Mouse (Mus musculus) inflammation-experienced regulatory T-cells, adult 6 months (primary cell): ENCODE data around the gene Tex35. TPM values are rescaled to one million over a fixed set of nuclear protein-coding genes. Genes with fewer than 3 reads are reported as not detected.

Source experiments
- ATAC-seq: one replicate; pipeline ENCODE4 v1.8.0; 2017
- polyA plus RNA-seq, 3 experiments: library from polyadenylated mRNA; unstranded; fragments of 100-300 nt; shearing (Covaris generic); gene quantifications; one replicate each; pipeline ENCODE4 v1.2.1; 2017

Gene Tex35
- polyA plus RNA-seq, result under 1 TPM in 1 of 3 experiments, not detected in 2; 0.43 TPM

DNA sequence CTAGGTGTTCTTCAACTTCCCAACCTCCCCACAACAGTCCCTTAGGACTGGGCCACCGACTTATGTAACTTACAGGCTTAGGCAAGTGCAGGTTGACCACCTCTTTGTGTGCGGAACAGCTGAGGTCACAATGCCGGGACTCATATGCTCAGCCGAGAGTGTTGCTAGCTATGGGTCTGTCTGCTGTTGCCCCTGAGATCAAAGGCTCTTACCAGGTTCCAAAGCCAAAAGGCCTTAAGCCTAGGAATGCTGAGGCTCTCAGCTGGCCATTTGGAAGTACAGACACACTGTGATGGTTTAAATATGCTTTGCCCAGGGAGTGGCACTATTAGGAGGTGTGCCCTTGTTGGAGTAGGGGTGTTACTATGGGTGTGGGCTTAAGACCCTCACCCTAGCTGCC is at the start of gene Tex35:
Gene Tex35, minus strand, starts transcription at position 101 of the 400 bp plus-strand sequence.
- ATAC-seq, result no peak

DNA sequence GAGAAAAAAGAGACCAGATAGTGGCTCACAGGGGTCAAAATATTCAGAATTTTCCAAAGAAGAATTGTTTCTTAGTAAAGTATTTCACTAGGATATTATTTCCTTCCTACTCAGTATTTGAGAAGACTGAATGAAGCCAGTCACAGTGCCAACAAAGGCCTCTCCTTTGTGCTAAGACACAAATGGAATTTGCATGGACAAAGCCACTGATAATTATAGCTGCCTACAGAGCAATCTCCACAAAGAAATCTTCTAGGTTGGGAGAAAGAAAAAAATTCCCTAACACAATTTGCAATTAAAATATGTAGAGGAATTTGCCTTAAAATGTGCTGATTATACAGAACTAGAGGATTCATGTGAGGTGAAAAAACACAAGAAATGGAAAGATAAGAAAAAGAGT is 45.3 kb upstream of the Tex35 start:
- ATAC-seq, result no peak

DNA sequence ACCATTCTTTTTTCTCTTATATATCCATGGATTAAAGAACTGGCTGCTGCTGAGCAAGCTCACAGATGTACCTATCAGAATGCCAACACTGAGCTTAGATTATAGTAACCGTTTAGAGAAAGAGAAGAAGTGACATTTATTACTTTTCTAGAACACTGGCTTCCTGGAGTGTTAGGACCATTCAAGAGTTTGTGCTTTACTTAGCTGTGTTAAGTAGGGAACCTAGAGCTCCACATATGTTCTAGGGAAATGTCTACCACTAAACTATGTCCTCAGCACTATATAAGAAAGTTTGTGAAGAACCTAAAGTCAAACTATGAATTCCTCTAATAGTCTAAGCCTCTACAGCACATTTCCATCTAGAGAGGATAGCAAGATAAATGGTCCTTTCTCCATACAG is 41.6 kb upstream of the Tex35 start:
- no peak for ATAC-seq

DNA sequence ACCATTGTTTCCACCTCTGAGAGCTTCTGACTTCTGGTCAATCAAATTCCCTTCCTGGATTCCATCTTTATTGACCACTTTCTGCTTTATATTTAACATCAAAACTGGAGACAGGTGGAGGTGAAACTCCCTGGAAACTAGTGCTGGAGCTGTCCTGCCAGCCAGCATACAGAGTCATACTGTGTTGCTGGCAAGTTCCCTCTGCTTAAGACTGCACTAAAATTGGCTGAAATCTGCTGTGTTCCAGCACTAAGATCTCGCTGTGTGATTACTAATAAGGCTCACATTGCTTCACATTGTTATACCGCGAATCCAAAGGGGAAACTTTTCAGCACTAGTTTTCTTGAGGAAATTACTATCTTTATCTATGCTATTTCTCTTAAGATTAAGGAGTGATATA is 36.1 kb upstream of the Tex35 start:
- ATAC-seq, result no peak

GRCm38 (mm10) chr1:157143326-157143932 is 34.9 kb upstream of the Tex35 start:
- ATAC-seq, result no peak

- peak; percentile 32 for ATAC-seq
Measured at GRCm38 (mm10) chr1:157141014-157141413, 32.5 kb upstream of the Tex35 start.

- ATAC-seq, result no peak
Measured at GRCm38 (mm10) chr1:157137854-157138241, 29.4 kb upstream of the Tex35 start.

- no peak for ATAC-seq
Measured at GRCm38 (mm10) chr1:157137132-157137853, 28.8 kb upstream of the Tex35 start.

DNA sequence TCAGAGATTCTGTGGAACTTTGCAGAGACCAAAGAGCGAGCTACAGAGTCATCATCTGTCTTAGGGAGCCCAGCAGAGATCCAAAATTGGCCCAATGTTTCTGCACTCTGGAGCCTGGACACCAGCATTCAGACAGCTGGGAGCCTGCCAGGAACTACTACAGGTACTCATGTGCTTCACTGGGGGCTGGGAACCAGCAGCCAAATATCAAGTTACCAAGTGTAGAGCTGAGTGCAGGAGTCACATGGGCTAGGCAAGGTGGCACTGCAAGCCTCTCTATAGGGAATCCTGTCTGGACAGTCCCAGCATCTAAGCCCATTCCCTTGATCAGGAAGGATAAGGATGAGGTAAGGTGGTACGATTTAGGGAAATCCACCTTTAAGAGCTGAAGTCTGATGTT is 19.7 kb upstream of the Tex35 start:
- no peak for ATAC-seq

- no peak for ATAC-seq
Measured at GRCm38 (mm10) chr1:157123836-157124235, 15.4 kb upstream of the Tex35 start.

- no peak for ATAC-seq
Measured at GRCm38 (mm10) chr1:157119168-157119567, 10.7 kb upstream of the Tex35 start.

DNA sequence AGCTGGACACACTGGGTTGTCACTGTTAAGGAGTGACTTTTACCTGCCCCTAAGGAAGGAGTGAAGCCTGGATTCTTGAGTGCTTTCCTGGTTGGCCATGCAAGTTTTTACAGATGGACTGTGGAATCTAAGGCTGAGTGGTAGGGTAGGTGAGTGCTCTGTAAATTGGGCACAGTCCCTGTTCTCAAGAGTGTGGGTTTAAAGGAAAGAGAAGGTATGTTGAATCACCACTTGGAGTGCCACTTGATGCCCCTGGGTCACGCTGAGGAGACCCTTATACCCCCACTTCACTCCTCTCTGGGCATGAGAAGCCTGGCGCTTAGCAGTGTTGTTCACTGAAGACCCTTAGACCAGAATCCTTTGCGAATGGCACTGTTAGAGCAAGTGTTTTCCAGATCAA is 9.0 kb upstream of the Tex35 start:
- ATAC-seq, result no peak

- no peak for ATAC-seq
Measured at GRCm38 (mm10) chr1:157114492-157114891, 6.0 kb upstream of the Tex35 start.

DNA sequence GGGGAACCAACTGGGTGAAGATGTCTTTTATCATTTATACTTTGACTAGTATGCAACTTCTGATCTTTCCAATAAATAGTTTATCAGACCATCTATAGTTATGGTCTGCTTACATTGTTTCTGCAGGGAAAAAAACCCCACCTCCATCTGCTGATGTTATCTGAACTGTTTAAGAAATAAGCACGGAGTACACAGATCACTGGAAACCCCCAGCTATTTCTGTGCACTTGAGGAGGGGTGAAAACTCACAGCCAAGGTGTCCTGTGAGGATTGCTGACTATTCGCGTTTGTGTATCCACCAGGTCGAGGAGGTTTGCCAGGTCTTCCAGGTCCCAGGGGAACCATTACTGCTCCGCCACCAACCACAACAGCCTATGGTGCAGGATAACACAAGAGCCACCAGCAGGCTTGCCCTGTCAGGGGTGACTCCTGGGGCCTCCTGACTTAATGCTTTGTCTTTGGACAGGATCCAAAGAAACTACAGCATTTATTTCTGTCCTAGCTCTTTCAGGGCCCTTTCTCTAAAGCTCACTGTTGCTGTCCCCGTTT is 1.9 kb upstream of the Tex35 start:
- ATAC-seq, result peak; percentile 67

DNA sequence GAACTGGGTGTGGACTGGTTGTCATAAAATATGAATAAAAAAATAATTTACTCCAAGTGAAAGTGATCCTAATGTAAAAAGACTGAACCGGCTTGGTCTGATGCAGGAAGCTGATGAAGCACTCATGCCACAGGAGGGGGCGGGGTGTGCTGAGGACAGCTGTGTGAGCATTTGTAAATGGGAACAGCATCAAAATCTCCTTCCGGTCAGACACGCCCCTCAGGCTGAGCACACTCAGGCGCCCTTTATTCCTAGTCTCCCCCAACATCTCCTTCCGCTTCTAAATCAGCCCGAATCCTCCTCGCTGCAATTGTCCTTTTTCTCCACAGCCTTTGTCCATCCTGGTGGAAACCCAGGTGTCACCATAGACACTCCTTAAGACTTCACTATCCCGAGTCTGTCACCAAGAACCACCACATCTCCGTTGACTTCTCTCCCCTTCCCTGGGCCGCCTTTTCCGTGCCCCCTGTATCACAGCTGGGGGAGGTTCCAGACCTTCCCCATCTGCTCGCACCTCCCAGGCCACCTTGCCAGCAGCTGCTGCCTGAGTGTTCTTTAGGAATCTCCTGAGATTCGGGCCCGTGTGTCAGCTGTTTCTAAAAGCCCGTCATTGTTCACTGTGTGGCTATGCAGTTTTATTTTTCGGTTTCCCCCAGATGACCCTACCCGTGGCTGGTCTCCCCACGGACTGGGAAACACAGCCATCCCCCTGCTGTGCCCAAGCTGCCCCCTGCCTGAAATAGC is 7.2 kb downstream of the Tex35 start:
- peak; percentile 82 for ATAC-seq

- no peak for ATAC-seq
Measured at GRCm38 (mm10) chr1:157095534-157095933, 12.9 kb downstream of the Tex35 start.

DNA sequence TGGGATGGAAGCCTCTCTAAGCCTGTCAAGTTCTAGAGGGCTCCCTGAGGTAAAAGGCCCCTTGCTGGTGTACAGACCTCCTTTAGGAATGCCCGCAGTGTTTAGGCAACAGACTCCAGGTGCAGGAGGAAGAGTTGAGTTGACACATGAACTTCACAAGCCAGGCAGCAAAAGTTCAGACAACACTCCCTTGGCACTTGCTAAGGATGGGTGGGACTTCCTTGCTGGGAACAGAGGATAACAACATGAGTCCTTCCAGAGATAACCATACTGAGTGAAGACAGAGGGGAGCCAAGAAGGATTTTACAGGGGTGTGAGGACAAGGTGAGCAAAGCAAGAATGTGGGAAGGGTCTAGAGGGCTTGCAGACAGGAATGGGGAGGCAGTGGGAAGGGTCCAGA is 15.9 kb downstream of the Tex35 start:
- no peak for ATAC-seq

DNA sequence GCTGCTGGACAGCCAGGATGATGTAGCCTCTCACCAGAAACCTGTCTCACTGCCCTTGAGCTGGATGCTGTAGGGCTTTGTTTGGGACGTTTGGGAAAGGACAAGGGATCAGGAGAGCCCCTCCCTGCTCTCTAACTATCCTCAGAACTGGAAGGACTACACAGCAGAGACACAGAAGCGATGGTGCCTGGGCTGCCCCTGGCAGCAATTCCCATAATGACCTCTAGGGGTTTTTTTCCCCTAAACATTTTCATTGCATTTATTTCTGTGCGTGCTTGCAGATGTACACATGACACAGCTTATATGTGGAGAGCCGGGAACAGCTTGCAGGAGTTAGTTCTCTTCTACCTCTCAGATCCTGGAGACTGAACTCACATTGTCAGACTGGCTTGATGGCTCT is 16.3 kb downstream of the Tex35 start:
- no peak for ATAC-seq

GRCm38 (mm10) chr1:157090835-157091234 is 17.6 kb downstream of the Tex35 start:
- no peak for ATAC-seq

DNA sequence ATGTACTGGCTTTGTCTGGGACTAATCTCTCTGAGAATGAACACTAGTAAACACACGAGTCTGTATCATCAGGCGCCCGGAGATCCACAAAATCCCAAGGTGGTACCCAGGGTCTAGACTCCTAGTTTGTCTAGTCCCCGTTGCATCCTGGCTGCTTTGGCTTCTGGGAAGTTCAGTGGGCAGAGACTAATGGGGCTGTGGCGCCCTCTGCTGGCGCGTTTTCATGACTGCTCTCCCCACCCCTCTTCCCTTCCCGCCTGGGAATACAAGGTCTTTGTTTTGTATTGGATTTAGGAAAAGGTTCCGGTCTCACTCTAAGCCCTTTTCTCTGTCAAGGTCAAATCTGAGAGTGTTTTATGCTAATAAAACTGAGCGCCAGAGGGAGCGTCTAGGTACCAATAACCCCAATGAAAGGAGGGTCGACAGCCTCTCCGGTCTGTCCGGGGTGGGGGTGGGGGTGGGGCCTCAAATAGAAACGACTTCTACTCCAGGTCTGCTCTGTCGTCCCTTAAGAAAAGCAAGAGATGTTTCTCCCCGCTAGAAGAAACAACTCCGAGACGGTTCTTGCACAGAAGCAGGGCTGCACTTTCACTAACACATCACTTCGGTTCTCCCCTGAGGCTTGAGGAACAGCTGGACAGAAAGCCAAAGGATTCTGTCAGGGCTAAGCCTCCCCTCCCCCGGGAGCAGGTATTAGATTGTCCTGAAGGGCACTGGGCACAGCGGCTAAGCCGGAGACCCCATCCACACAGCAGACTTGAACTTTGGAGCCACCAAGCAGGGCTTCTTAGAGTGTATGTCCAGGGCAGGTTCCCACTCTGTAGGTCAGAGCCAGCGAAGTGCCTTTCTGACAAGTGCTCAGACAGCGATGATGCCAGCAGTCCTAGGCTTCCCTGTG is 22.1 kb downstream of the Tex35 start:
- ATAC-seq, result peak; percentile 48

- ATAC-seq, result no peak
Measured at GRCm38 (mm10) chr1:157082931-157083330, 25.5 kb downstream of the Tex35 start.

- ATAC-seq, result no peak
Measured at GRCm38 (mm10) chr1:157081999-157082398, 26.5 kb downstream of the Tex35 start.
